Mouse (Mus musculus) C2C12 (cell line): ENCODE measurements at regions not wholly inside any gene's neighbourhood (a gene's known extent, or its start where the extent isn't known, plus 50 kb on each side); places are given as distances from the start of the nearest gene placed in this dataset.
"Not testable (repeated sequence)": the region's sequence is repeated elsewhere in the genome, so short reads cannot be mapped to it uniquely, and the experiment has no call there.

Experiments
- H3K27me3 ChIP-seq: one replicate; pipeline ENCODE4 v1.6.1; 2011; ENCODE audit not compliant: control insufficient read depth, insufficient read depth, insufficient read length
- H3K36me3 ChIP-seq: one replicate; pipeline ENCODE4 v1.6.1; 2011; ENCODE audit not compliant: control insufficient read depth, insufficient read depth
- H3K4me3 ChIP-seq: one replicate; pipeline ENCODE4 v1.5.1; 2011; ENCODE audit warnings: mild to moderate bottlenecking, control low read depth; ENCODE audit not compliant: poor library complexity, insufficient read depth, severe bottlenecking
- H3K79me2 ChIP-seq: one replicate; pipeline ENCODE4 v1.6.1; 2011; ENCODE audit not compliant: control insufficient read depth, insufficient read depth
- H3K79me3 ChIP-seq: one replicate; pipeline ENCODE4 v1.6.1; 2011; ENCODE audit warnings: low read depth, control low read depth
- H3ac ChIP-seq: one replicate; pipeline ENCODE3; 2011; ENCODE audit warnings: low read depth; ENCODE audit not compliant: control insufficient read depth, insufficient read length
- CEBPB ChIP-seq: IDR thresholded peaks from one replicate; pipeline ENCODE4 v1.6.1; 2011; ENCODE audit warnings: low read depth, mild to moderate bottlenecking, control low read depth, moderate library complexity
- CTCF ChIP-seq: IDR thresholded peaks from one replicate; pipeline ENCODE4 v1.5.1; 2011; ENCODE audit not compliant: control insufficient read depth, insufficient read depth, insufficient read length
- FOSL1 ChIP-seq: IDR thresholded peaks from one replicate; pipeline ENCODE4 v1.8.0; 2011; ENCODE audit warnings: mild to moderate bottlenecking, low read length; ENCODE audit not compliant: poor library complexity, insufficient read depth, severe bottlenecking
- MAX ChIP-seq: IDR thresholded peaks from one replicate; pipeline ENCODE4 v1.6.1; 2011; ENCODE audit warnings: mild to moderate bottlenecking, control low read depth
- MYOD1 ChIP-seq: IDR thresholded peaks from one replicate; pipeline ENCODE4 v1.6.1; 2011; ENCODE audit warnings: low read depth; ENCODE audit not compliant: control insufficient read depth, insufficient read length
- MYOG ChIP-seq: IDR thresholded peaks from one replicate; pipeline ENCODE4 v1.6.1; 2011; ENCODE audit not compliant: control insufficient read depth, insufficient read length; ENCODE audit errors: extremely low read depth
- USF1 ChIP-seq: IDR thresholded peaks from one replicate; pipeline ENCODE4 v1.6.1; 2011; ENCODE audit warnings: low read depth, mild to moderate bottlenecking, control low read depth, moderate library complexity

DNA sequence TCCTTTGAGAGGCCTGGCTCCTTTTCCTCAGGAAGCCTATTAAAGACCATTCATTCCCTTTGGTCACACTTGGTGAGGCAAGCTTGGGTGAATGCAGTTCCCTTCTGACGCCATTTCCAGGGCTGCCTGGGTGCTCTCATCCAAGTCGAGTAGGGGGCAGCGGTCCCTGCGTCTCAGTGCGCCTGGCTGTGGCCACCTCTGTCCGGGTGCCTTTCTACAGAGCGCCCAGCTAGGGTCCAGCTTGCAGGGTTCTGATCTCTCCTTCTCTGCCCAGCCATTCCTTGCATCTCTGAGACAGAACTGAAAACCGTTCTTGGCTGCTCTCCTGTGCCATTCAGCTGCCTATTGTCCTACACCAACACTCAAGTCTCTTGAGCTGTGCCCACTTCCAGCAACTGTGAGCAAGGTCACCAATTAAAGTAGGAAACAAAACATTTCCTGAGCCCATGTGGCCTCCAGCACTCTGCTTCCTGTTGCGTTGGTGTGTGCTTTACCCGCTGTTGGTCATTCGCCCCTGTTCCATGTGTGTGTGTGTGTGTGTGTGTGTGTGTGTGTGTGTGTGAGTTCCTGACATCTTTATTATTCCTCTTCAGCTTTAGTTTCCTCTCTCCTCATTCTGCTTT, 63.7 kb upstream of the Pax1 start:
- H3K36me3 ChIP-seq, result no peaks in the 10 kb centered on the region
- no peaks in the 10 kb centered on the region for H3K27me3 ChIP-seq
- H3K79me3 ChIP-seq, result no peaks in the 10 kb centered on the region
- H3ac ChIP-seq, result no peak overlapping the region
- H3K4me3 ChIP-seq, result no peak overlapping the region
- no peaks in the 10 kb centered on the region for H3K79me2 ChIP-seq
- TF ChIP-seq MYOG (no peak), CEBPB (no peak), FOSL1 (no peak), MYOD1 (no peak), USF1 (no peak), MAX (no peak), CTCF (no peak)

DNA sequence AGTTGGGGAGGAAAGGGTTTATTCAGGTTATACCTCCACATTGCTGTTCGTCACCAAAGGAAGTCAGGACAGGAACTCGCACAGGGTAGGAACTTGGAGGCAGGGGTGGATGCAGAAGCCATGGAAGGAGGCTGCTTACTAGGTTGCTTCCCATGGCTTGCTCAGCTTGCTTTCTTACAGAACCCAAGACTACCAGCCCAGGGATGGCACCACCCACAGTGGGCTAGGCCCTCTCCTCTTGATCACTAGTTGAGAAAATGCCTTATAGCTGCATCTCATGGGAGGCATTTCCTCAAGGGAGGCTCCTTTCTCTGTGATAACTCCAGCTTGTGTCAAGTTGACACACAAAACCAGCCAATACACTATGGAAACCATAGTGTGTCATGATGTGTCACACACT, 66.8 kb upstream of the Pax1 start:
- not testable (repeated sequence) for H3K36me3 ChIP-seq, H3K79me2 ChIP-seq

DNA sequence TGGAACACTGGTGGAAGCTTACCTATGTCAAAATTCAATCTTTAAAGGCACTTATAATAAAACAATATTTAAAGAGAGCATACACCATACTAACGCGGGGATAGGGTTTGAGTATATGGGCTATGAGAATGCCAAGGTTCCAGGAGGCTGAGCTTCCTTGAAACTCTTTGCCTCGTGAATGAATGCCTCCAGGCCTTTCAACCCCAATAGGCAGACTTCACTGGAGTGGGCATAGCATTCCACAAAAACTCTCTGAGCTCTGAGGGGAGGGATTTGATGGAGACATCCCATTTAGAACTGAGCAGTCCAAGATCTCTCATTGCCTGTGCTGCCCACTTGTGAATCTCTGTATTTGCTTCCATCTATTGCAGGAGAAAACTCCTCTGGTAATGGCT, 68.4 kb upstream of the Pax1 start:
- Histone ChIP-seq H3K79me2 (no peaks in the 10 kb centered on the region), H3K27me3 (no peaks in the 10 kb centered on the region), H3K36me3 (no peaks in the 10 kb centered on the region), H3ac (no peak overlapping the region), H3K79me3 (no peaks in the 10 kb centered on the region), H3K4me3 (no peak overlapping the region)
- TF ChIP-seq FOSL1, result no peak
- no peak for TF ChIP-seq MAX
- no peak for TF ChIP-seq CTCF
- no peak for TF ChIP-seq MYOG
- no peak for TF ChIP-seq USF1
- no peak for TF ChIP-seq MYOD1
- TF ChIP-seq CEBPB, result no peak

More for the DNA sequence above, 66.8 kb upstream of the Pax1 start:
- H3ac ChIP-seq, H3K79me3 ChIP-seq, H3K27me3 ChIP-seq, H3K4me3 ChIP-seq: not testable (repeated sequence)

DNA sequence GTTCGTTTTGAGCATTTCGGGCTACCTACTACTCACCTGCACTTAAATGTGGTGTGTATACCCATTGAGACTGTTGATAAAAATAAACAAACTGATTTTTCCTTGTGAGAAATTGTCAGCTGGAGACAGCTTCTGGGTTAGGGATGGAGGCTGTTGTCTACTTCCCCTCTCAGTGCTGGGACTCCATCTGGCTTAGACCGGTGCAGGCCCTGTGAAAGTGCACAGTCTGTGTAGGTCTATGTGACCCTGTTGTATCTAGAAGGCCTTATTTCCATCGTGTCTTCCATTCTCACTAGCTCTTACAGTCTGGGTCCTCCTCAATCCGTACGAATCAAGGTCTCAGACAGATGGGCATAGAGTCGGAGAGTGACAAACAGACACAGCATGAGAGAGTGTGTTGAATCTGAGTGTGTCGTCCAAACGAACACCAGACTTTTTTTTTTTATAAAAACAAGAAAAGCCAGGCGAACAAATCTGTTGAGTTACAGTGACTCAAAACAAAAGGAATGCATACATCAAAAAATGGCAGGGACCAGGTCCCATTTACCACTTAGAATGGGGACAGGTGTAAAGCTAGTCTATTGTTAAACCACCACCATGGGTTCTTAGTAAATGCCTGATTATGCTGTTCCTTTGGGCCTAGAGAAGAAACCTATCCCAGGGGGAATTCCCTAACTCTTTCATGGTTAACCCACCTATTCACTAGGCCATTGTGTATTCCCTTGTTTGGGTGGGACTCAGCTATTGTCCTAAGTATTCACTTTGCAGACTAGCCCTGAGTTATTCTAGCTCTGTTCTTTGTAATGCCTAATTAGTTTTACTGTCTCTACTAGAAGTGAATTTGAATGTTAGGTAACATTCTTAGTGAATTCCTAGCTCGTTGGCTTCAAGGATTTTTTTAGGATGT, 69.1 kb upstream of the Pax1 start:
- H3K36me3 ChIP-seq, result no peaks in the 10 kb centered on the region
- no peak overlapping the region for H3K4me3 ChIP-seq
- no peak overlapping the region for H3ac ChIP-seq
- no peaks in the 10 kb centered on the region for H3K79me3 ChIP-seq
- no peaks in the 10 kb centered on the region for H3K79me2 ChIP-seq
- no peak for TF ChIP-seq USF1
- TF ChIP-seq MYOD1, result no peak
- no peak for TF ChIP-seq MAX
- TF ChIP-seq FOSL1, result no peak
- no peak for TF ChIP-seq MYOG
- TF ChIP-seq CEBPB, result no peak
- no peak for TF ChIP-seq CTCF
- no peaks in the 10 kb centered on the region for H3K27me3 ChIP-seq

DNA sequence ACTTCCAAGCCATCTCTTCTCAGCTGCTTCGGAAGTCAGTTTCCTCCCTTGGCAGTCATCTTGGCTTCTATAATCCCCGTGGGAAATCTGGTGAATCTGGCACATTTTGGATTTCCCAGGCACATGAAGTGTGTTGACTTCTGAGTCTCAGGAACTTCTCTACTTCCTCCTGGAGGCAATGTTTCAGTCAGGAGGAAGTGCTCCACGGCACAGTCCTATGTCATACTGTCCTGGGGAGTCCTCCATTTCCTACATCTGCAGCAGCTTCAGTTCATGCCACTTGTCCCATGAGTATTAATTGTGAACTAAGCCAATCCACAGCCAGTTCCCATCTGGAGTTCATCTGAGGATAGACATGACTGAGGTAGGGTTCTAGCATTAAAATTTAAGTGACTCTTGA, 78.3 kb upstream of the Pax1 start:
- H3K4me3 ChIP-seq, result no peak overlapping the region
- no peaks in the 10 kb centered on the region for H3K79me3 ChIP-seq
- H3K36me3 ChIP-seq, result no peaks in the 10 kb centered on the region
- no peaks in the 10 kb centered on the region for H3K27me3 ChIP-seq
- TF ChIP-seq MAX (no peak), CEBPB (no peak), FOSL1 (no peak), MYOD1 (no peak), MYOG (no peak), USF1 (no peak), CTCF (no peak)
- H3ac ChIP-seq, result no peak overlapping the region
- H3K79me2 ChIP-seq, result no peaks in the 10 kb centered on the region

DNA sequence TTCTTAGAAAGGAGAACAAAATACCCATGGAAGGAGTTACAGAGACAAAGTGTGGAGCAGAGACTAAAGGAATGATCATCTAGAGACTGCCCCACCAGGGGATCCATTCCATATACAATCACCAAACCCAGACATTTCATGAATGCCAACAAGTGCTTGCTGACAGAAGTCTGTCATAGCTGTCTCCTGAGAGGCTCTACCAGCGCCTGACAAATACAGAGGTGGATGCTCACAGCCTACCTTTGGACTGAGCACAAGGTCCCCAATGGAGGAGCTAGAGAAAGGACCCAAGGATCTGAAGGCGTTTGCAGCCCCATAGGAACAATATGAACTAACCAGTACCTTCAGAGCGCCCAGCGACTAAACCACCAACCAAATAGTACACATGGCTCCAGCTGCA, 83.6 kb upstream of the Nkx2-2 start:
- H3ac ChIP-seq, result no peak overlapping the region
- no peaks in the 10 kb centered on the region for H3K27me3 ChIP-seq
- H3K4me3 ChIP-seq, result no peak overlapping the region
- H3K79me2 ChIP-seq, result no peaks in the 10 kb centered on the region
- no peaks in the 10 kb centered on the region for H3K36me3 ChIP-seq
- H3K79me3 ChIP-seq, result no peaks in the 10 kb centered on the region
- TF ChIP-seq CEBPB (no peak), CTCF (no peak), MYOD1 (no peak), MYOG (no peak), USF1 (no peak), FOSL1 (no peak), MAX (no peak)
